Mouse (Mus musculus): ENCODE measurements around the gene Luc7l3. TPM values are rescaled to one million over a fixed set of nuclear protein-coding genes. Genes with fewer than 3 reads are reported as not detected.

Luc7l3 gene
- polyA plus RNA-seq, 1 experiment from 2014 or later = 113 TPM

- H3K4me2 ChIP-seq (ENCODE audit: low read length) = no peak overlapping the region
- H3K9ac ChIP-seq (ENCODE audit: low read depth, low read length) = no peak overlapping the region
- no peaks in the 10 kb centered on the region for H3K36me3 ChIP-seq (ENCODE audit: control insufficient read depth, insufficient read depth, low read length)
- H3K4me3 ChIP-seq (ENCODE audit: low read length) = no peak overlapping the region
- no peaks in the 10 kb centered on the region for H3K4me1 ChIP-seq (ENCODE audit: control insufficient read depth, insufficient read depth, low read depth, low read length)
- no peaks in the 10 kb centered on the region for H3K9me3 ChIP-seq (ENCODE audit: control insufficient read depth, low read length)
- ATAC-seq = no peak
- 66% methylated on average over 14 of the region's 14 CpGs for WGBS
- H3K27ac ChIP-seq (ENCODE audit: low read depth, low read length) = no peak overlapping the region
- H3K27me3 ChIP-seq (replicated peaks; ENCODE audit: control insufficient read depth, insufficient read depth, low read length) = no peaks in the 10 kb centered on the region
Measured at GRCm38 (mm10) chr11:94257987-94258386, 63.8 kb downstream of the Luc7l3 start.

DNA sequence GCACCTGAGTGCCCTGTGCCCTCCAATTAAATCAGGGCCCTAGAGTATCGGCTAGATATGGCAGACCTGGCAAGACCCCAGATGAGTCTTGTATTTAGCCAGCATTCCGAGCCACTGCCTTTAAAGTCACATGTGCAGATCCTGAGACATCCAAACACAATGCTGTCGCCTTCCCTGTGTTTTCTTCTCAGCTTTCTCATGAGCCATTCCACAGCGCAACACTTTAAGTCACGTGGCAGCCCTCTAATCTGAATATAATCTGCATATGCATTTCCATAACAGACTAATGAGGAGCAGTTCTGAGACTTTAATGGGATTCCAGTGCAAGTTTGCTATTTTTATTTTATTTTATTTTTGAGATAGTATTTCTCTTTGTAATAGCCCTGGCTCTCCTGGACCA, 66.1 kb downstream of the Luc7l3 start:
- 43% methylated on average over 5 of the region's 5 CpGs for WGBS
- ATAC-seq = no peak
- no peak overlapping the region for H3K4me3 ChIP-seq (ENCODE audit: low read length)
- no peak overlapping the region for H3K4me2 ChIP-seq (ENCODE audit: low read length)
- no peaks in the 10 kb centered on the region for H3K36me3 ChIP-seq (ENCODE audit: control insufficient read depth, insufficient read depth, low read length)
- H3K27me3 ChIP-seq (replicated peaks; ENCODE audit: control insufficient read depth, insufficient read depth, low read length) = no peaks in the 10 kb centered on the region
- no peak overlapping the region for H3K9ac ChIP-seq (ENCODE audit: low read depth, low read length)
- no peaks in the 10 kb centered on the region for H3K4me1 ChIP-seq (ENCODE audit: control insufficient read depth, insufficient read depth, low read depth, low read length)
- no peak overlapping the region for H3K27ac ChIP-seq (ENCODE audit: low read depth, low read length)
- H3K9me3 ChIP-seq (ENCODE audit: control insufficient read depth, low read length) = no peaks in the 10 kb centered on the region

- no peaks in the 10 kb centered on the region for H3K4me1 ChIP-seq (ENCODE audit: control insufficient read depth, insufficient read depth, low read depth, low read length)
- H3K9me3 ChIP-seq (ENCODE audit: control insufficient read depth, low read length) = no peaks in the 10 kb centered on the region
- WGBS = 88% methylated on average over 10 of the region's 10 CpGs
- H3K36me3 ChIP-seq (ENCODE audit: control insufficient read depth, insufficient read depth, low read length) = no peaks in the 10 kb centered on the region
- H3K4me2 ChIP-seq (ENCODE audit: low read length) = no peak overlapping the region
- no peak overlapping the region for H3K4me3 ChIP-seq (ENCODE audit: low read length)
- no peak for ATAC-seq
- no peak overlapping the region for H3K9ac ChIP-seq (ENCODE audit: low read depth, low read length)
- H3K27me3 ChIP-seq (replicated peaks; ENCODE audit: control insufficient read depth, insufficient read depth, low read length) = no peaks in the 10 kb centered on the region
- H3K27ac ChIP-seq (ENCODE audit: low read depth, low read length) = no peak overlapping the region
Measured at GRCm38 (mm10) chr11:94253691-94254090, 68.1 kb downstream of the Luc7l3 start.

GRCm38 (mm10) chr11:94253156-94253555, 68.6 kb downstream of the Luc7l3 start:
- no peak overlapping the region for H3K4me3 ChIP-seq (ENCODE audit: low read length)
- no peaks in the 10 kb centered on the region for H3K4me1 ChIP-seq (ENCODE audit: control insufficient read depth, insufficient read depth, low read depth, low read length)
- H3K27me3 ChIP-seq (replicated peaks; ENCODE audit: control insufficient read depth, insufficient read depth, low read length) = no peaks in the 10 kb centered on the region
- H3K4me2 ChIP-seq (ENCODE audit: low read length) = no peak overlapping the region
- no peaks in the 10 kb centered on the region for H3K9me3 ChIP-seq (ENCODE audit: control insufficient read depth, low read length)
- 80% methylated on average over 9 of the region's 9 CpGs for WGBS
- no peak for ATAC-seq
- H3K9ac ChIP-seq (ENCODE audit: low read depth, low read length) = no peak overlapping the region
- H3K36me3 ChIP-seq (ENCODE audit: control insufficient read depth, insufficient read depth, low read length) = no peaks in the 10 kb centered on the region
- no peak overlapping the region for H3K27ac ChIP-seq (ENCODE audit: low read depth, low read length)

- 70% methylated on average over 8 of the region's 8 CpGs for WGBS
- H3K36me3 ChIP-seq (ENCODE audit: control insufficient read depth, insufficient read depth, low read length) = no peaks in the 10 kb centered on the region
- H3K27me3 ChIP-seq (replicated peaks; ENCODE audit: control insufficient read depth, insufficient read depth, low read length) = no peaks in the 10 kb centered on the region
- H3K27ac ChIP-seq (ENCODE audit: low read depth, low read length) = peak overlapping the region; percentile 77
- no peak overlapping the region for H3K4me3 ChIP-seq (ENCODE audit: low read length)
- H3K4me2 ChIP-seq (ENCODE audit: low read length) = no peak overlapping the region
- peaks cover 31% of the 10 kb centered on the region for H3K4me1 ChIP-seq (ENCODE audit: control insufficient read depth, insufficient read depth, low read depth, low read length)
- no peak overlapping the region; the same call in 1 of the 2 replicates for H3K9ac ChIP-seq (ENCODE audit: low read depth, low read length)
- ATAC-seq = peak; percentile 3; the same call in 1 of the 2 replicates
- H3K9me3 ChIP-seq (ENCODE audit: control insufficient read depth, low read length) = no peaks in the 10 kb centered on the region
Measured at GRCm38 (mm10) chr11:94246789-94247061, 75.1 kb downstream of the Luc7l3 start.

DNA sequence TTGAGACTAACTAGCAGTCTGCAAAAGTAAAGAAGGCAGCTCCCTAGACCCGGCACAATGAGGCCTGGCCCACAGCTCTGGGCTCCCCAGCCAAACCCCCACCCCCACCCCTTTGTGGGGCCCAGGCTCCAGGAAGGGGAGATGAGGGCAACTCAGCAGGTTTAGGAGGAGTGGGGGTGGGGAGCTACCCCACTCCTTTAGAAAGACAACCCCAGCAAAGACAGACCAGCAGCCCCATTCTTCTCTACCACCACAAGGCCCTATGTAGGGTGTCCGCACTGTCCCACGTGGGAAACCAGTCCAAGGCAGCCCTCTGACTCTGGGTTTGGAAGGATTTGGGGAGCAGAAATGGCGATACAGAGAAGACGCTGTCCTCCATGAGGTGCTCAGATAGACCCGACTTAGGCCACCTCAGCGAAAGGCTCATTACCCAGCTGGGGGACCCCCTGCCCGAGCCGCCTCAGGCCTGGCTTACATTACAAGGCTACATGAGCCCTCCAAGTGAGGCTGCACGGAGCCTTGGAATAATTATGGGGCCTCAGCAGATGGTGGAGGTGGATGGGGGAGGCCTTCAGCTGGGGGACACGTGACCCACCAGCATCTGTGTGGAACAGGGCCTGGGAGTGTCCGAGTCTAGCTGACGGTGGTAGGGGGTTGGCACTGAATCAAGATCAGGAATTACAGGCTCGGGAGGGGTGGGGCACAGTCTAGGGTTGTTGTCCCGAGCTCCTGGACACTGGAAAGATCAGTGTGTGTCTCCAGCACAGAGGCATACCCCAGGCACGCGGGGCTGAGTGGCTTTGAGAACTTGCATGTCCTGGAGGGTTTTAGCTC, 75.6 kb downstream of the Luc7l3 start, which contains the start of gene Wfikkn2:
Gene Wfikkn2, minus strand, starts transcription at position 51 of the 834 bp plus-strand sequence.
- no peaks in the 10 kb centered on the region for H3K27me3 ChIP-seq (replicated peaks; ENCODE audit: control insufficient read depth, insufficient read depth, low read length)
- 30% methylated on average over 17 of the region's 17 CpGs for WGBS
- peaks cover 31% of the 10 kb centered on the region for H3K4me1 ChIP-seq (ENCODE audit: control insufficient read depth, insufficient read depth, low read depth, low read length)
- H3K9ac ChIP-seq (ENCODE audit: low read depth, low read length) = no peak within 1 kb of the TSS; the same call in 1 of the 2 replicates
- no peak within 1 kb of the TSS for H3K4me3 ChIP-seq (ENCODE audit: low read length)
- peak within 1 kb of the TSS; percentile 77 for H3K27ac ChIP-seq (ENCODE audit: low read depth, low read length)
- no peaks in the 10 kb centered on the region for H3K36me3 ChIP-seq (ENCODE audit: control insufficient read depth, insufficient read depth, low read length)
- no peaks in the 10 kb centered on the region for H3K9me3 ChIP-seq (ENCODE audit: control insufficient read depth, low read length)
- peak; percentile 77 for ATAC-seq
- H3K4me2 ChIP-seq (ENCODE audit: low read length) = no peak within 1 kb of the TSS

DNA sequence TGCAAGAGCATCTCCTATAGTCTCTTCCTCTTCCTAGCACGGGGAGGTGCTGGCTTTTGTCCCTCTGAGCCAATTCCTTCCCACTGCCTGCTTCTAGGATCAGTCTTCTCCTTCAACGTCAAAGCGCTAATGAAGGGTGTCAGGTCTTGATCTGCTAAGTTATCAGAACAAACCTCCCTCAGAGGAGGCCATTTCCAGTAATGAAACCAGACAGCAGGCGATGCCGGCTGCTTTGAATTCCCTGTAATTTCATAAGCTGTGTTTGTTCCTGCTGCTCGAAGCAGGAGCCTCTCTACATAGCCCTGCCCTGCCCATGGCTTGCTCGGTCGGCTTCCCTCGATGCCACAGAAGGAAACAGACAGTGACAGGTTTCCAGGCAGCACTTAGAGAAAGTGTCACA, 77.4 kb downstream of the Luc7l3 start:
- H3K36me3 ChIP-seq (ENCODE audit: control insufficient read depth, insufficient read depth, low read length) = no peaks in the 10 kb centered on the region
- H3K27me3 ChIP-seq (replicated peaks; ENCODE audit: control insufficient read depth, insufficient read depth, low read length) = no peaks in the 10 kb centered on the region
- peaks cover 31% of the 10 kb centered on the region for H3K4me1 ChIP-seq (ENCODE audit: control insufficient read depth, insufficient read depth, low read depth, low read length)
- H3K4me2 ChIP-seq (ENCODE audit: low read length) = no peak overlapping the region
- WGBS = 50% methylated on average over 9 of the region's 9 CpGs
- H3K9me3 ChIP-seq (ENCODE audit: control insufficient read depth, low read length) = no peaks in the 10 kb centered on the region
- H3K4me3 ChIP-seq (ENCODE audit: low read length) = no peak overlapping the region
- no peak for ATAC-seq
- no peak overlapping the region for H3K9ac ChIP-seq (ENCODE audit: low read depth, low read length)
- H3K27ac ChIP-seq (ENCODE audit: low read depth, low read length) = peak overlapping the region; percentile 21

DNA sequence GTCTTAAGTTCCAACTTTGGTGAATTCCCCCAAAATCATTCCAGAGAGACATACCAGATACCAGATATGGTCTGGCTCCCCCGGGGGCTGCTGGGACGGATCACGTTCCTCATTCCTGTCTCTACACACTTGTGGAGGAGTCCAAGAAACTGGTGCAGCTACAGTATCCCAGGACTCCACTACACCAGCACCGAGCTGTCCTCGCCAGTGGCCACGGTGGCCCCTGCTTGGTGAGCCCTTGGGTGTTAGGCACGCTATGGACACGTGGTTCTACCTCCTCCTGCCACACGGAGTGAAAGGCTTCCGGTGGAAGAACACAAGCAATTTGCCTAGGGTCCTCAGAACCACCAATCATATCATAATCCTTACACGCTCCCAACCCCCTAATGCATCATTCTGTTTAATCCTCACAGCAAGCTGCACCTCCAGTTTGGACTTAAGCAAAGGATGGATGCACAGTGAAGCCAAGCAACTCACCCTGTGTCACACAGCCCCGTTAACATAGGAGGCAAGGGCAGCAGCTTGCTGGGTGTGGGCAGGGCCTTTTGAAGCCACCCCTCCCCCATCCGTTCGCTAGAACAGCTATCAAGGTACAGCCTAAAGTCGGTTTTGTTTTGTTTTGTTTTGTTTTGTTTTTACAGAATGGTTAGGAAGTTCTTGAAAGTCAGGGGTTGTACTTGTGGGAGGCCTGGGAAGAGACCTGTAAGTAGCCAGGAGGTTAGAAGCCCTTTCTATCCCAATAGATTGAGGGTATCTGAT, 78.2 kb downstream of the Luc7l3 start:
- Histone ChIP-seq H3K4me2 (ENCODE audit: low read length) (peak overlapping the region; percentile 54), H3K27ac (ENCODE audit: low read depth, low read length) (peak overlapping the region; percentile 64; the same call in 1 of the 2 replicates), H3K9ac (ENCODE audit: low read depth, low read length) (no peak overlapping the region; the same call in 1 of the 2 replicates), H3K27me3 (replicated peaks; ENCODE audit: control insufficient read depth, insufficient read depth, low read length) (no peaks in the 10 kb centered on the region), H3K9me3 (ENCODE audit: control insufficient read depth, low read length) (no peaks in the 10 kb centered on the region), H3K4me1 (ENCODE audit: control insufficient read depth, insufficient read depth, low read depth, low read length) (peaks cover 31% of the 10 kb centered on the region), H3K36me3 (ENCODE audit: control insufficient read depth, insufficient read depth, low read length) (no peaks in the 10 kb centered on the region), H3K4me3 (ENCODE audit: low read length) (peak overlapping the region; percentile 12; the same call in 1 of the 2 replicates)
- whole genome bisulfite sequencing = 34% methylated on average over 15 of the region's 15 CpGs
- ATAC-seq = no peak

DNA sequence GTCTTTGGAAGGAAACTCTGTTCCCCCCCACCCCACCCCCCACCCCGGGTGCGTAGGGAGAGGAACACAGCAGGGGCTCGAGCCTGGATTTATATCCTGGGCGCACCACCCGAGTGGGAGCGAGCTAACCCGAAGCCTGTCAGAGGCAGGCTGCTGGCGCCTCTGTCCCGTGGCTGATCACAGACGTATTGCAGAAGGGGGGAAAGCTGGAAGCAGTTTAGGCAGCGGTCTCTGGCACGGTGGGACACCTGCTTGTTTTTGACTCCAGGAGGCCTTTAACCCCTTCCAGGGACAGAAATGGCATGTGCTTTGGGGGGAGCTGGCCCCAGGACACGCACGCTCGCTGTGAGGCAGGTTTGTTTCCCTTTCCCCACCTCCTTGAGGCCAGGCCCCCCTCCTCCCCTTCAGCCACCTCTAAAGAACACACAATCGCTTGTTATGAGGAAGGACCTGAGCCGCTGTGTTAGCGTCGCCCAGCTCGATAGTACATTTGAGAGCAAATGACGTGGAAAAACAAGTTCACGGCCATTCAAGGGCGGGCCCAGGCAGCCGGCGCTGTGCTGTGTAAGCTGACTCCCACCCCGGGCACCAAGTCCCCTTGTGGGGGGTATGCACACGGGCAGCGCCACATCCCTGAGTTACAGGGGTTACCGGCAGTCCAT, 78.9 kb downstream of the Luc7l3 start:
- WGBS = 6% methylated on average over 29 of the region's 29 CpGs
- 0 out of 2 replicates have a peak, but pooled peaks have one; percentile 19 for ATAC-seq
- no peaks in the 10 kb centered on the region for H3K36me3 ChIP-seq (ENCODE audit: control insufficient read depth, insufficient read depth, low read length)
- peak overlapping the region; percentile 54 for H3K4me2 ChIP-seq (ENCODE audit: low read length)
- H3K9ac ChIP-seq (ENCODE audit: low read depth, low read length) = peak overlapping the region; percentile 50
- no peaks in the 10 kb centered on the region for H3K27me3 ChIP-seq (replicated peaks; ENCODE audit: control insufficient read depth, insufficient read depth, low read length)
- H3K4me1 ChIP-seq (ENCODE audit: control insufficient read depth, insufficient read depth, low read depth, low read length) = peaks cover 31% of the 10 kb centered on the region
- H3K27ac ChIP-seq (ENCODE audit: low read depth, low read length) = peak overlapping the region; percentile 64
- H3K9me3 ChIP-seq (ENCODE audit: control insufficient read depth, low read length) = no peaks in the 10 kb centered on the region
- peak overlapping the region; percentile 12; the same call in 1 of the 2 replicates for H3K4me3 ChIP-seq (ENCODE audit: low read length)
